Mouse (Mus musculus) heart, adult 2 months (tissue): ENCODE data around the gene Bud13.

Experiments used
- CTCF ChIP-seq: fragments of 200-600 bp; IDR thresholded peaks from 2 replicates; pipeline ENCODE4 v1.8.1; 2022; ENCODE audit warnings: antibody characterized with exemption, mild to moderate bottlenecking, moderate library complexity
- POLR2A ChIP-seq: fragments of 200-500 bp; IDR thresholded peaks from 2 replicates; pipeline ENCODE4 v1.6.1; 2011; ENCODE audit warnings: mild to moderate bottlenecking, low read depth, low read length, control low read depth; ENCODE audit not compliant: insufficient read depth

- TF ChIP-seq POLR2A = no peak
- no peak for TF ChIP-seq CTCF
Observed at GRCm38 (mm10) chr9:46274494-46274893, 8.3 kb upstream of the Bud13 start.
